Mouse (Mus musculus) myocyte (in vitro differentiated cells): ENCODE data around the gene Mrrf. TPM values are rescaled to one million over a fixed set of nuclear protein-coding genes. Genes with fewer than 3 reads are reported as not detected.

Experiments
- H3K27me3 ChIP-seq: one replicate; pipeline ENCODE4 v1.6.1; 2011; ENCODE audit not compliant: control insufficient read depth, insufficient read depth, insufficient read length
- H3K36me3 ChIP-seq: one replicate; pipeline ENCODE4 v1.6.1; 2011; ENCODE audit not compliant: control insufficient read depth, insufficient read depth
- H3K4me2 ChIP-seq: one replicate; pipeline ENCODE4 v1.6.1; 2011; ENCODE audit warnings: low read depth, control low read depth
- H3K4me3 ChIP-seq: one replicate; pipeline ENCODE4 v1.5.1; 2011; ENCODE audit warnings: mild to moderate bottlenecking, control low read depth, moderate library complexity
- H3K79me2 ChIP-seq: one replicate; pipeline ENCODE4 v1.6.1; 2011; ENCODE audit not compliant: control insufficient read depth, insufficient read depth
- H3ac ChIP-seq: one replicate; pipeline ENCODE4 v1.6.1; 2011; ENCODE audit not compliant: control insufficient read depth, insufficient read length
- CEBPB ChIP-seq: IDR thresholded peaks from 2 replicates; pipeline ENCODE4 v1.6.1; 2011; ENCODE audit warnings: mild to moderate bottlenecking, moderate library complexity; ENCODE audit not compliant: poor library complexity, insufficient read depth, severe bottlenecking
- E2F4 ChIP-seq: IDR thresholded peaks from one replicate; pipeline ENCODE4 v1.6.1; 2011; ENCODE audit warnings: mild to moderate bottlenecking, control low read depth, moderate library complexity; ENCODE audit not compliant: insufficient read depth
- MAX ChIP-seq: IDR thresholded peaks from one replicate; pipeline ENCODE4 v1.6.1; 2011; ENCODE audit warnings: low read depth, mild to moderate bottlenecking, control low read depth
- MYOD1 ChIP-seq, 3 experiments: IDR thresholded peaks; one replicate each; pipeline ENCODE4 v1.6.1; 2011; ENCODE audit warnings: control low read depth in 2 of 3, low read depth in 2 of 3, mild to moderate bottlenecking in 2 of 3, moderate library complexity in 1 of 3; ENCODE audit not compliant: insufficient read length in 2 of 3, control insufficient read depth in 1 of 3
- MYOG ChIP-seq, 3 experiments: IDR thresholded peaks; one replicate each; pipeline ENCODE4 v1.6.1; 2011; ENCODE audit warnings: control low read depth in 2 of 3, low read depth in 2 of 3, mild to moderate bottlenecking in 2 of 3; ENCODE audit not compliant: insufficient read length in 2 of 3, control insufficient read depth in 1 of 3, insufficient read depth in 1 of 3
- POLR2A ChIP-seq: IDR thresholded peaks from one replicate; pipeline ENCODE4 v1.6.1; 2011; ENCODE audit warnings: low read depth, mild to moderate bottlenecking, control low read depth, moderate library complexity; ENCODE audit not compliant: insufficient read length
- POLR2AphosphoS2 ChIP-seq: IDR thresholded peaks from one replicate; pipeline ENCODE4 v1.6.1; 2011; ENCODE audit warnings: low read depth, control low read depth; ENCODE audit not compliant: insufficient read length
- REST ChIP-seq: IDR thresholded peaks from one replicate; pipeline ENCODE4 v1.6.1; 2011; ENCODE audit warnings: mild to moderate bottlenecking, control low read depth, moderate library complexity; ENCODE audit not compliant: insufficient read depth, insufficient read length
- SRF ChIP-seq: IDR thresholded peaks from one replicate; pipeline ENCODE4 v1.6.1; 2011; ENCODE audit warnings: low read depth; ENCODE audit not compliant: control insufficient read depth, insufficient read length
- TCF12 ChIP-seq: IDR thresholded peaks from one replicate; pipeline ENCODE4 v1.6.1; 2011; ENCODE audit warnings: mild to moderate bottlenecking, control low read depth; ENCODE audit not compliant: poor library complexity, insufficient read depth, severe bottlenecking
- TCF3 ChIP-seq: IDR thresholded peaks from one replicate; pipeline ENCODE4 v1.6.1; 2011; ENCODE audit warnings: low read depth, control low read depth; ENCODE audit not compliant: insufficient read length
- USF1 ChIP-seq: IDR thresholded peaks from one replicate; pipeline ENCODE4 v1.6.1; 2011; ENCODE audit warnings: low read depth, mild to moderate bottlenecking, control low read depth, moderate library complexity
- polyA plus RNA-seq: library from polyadenylated mRNA; unstranded; fragments of >200 nt; fragmentation: generic; extraction: Trizol; gene quantifications from one replicate; pipeline ENCODE4 v1.2.1, GENCODE M21; 2012; ENCODE audit warnings: missing spikeins

The Mrrf gene
- polyA plus RNA-seq, 1 experiment: 40.9 TPM

- H3ac ChIP-seq: no peak overlapping the region
- no peaks in the 10 kb centered on the region for H3K27me3 ChIP-seq
- peaks cover 59% of the 10 kb centered on the region for H3K79me2 ChIP-seq
- peaks cover 29% of the 10 kb centered on the region for H3K36me3 ChIP-seq
- peak overlapping the region; percentile 69 for H3K4me2 ChIP-seq
- H3K4me3 ChIP-seq: peak overlapping the region; percentile 10
- TF ChIP-seq POLR2AphosphoS2: no peak
- TF ChIP-seq REST: no peak
- 0 out of 2 replicates have a peak, but pooled peaks have one; percentile 28 for TF ChIP-seq CEBPB
- TF ChIP-seq MYOG (IDR thresholded peaks at IDR 0.05; ENCODE audit: control insufficient read depth in 1 of 3, insufficient read depth in 1 of 3, insufficient read length in 2 of 3, low read depth in 2 of 3): peak in 1 of 3 experiments; percentile 8
- peak in 1 of 3 experiments; percentile 3 for TF ChIP-seq MYOD1 (IDR thresholded peaks at IDR 0.05; ENCODE audit: control insufficient read depth in 1 of 3, insufficient read length in 2 of 3, low read depth in 2 of 3)
Measured at GRCm38 (mm10) chr2:36234526-36235368, 98.6 kb downstream of the Mrrf start.

DNA sequence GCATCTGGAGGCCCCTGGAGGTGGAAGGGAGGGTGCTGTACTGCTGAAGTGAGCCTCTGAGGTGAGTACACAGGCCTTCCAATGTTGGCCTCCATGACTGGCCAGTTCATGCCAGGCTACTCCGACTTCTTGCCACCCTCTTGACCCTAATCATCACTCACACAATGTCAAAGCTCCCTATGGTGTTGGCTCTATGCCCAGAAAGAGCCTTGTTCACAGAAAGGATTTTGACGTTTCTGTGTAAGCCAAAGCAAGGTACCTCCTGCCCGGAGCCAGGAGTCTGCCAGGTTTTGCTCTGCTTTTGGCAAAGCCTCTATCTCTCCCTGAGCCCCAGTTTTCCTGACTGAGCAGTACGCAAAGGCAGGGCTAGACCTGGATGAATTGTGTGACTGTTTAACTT is 99.7 kb downstream of the Mrrf start:
- TF ChIP-seq MAX: no peak
- TF ChIP-seq USF1: no peak
- no peak for TF ChIP-seq E2F4
- no peak for TF ChIP-seq TCF12
- TF ChIP-seq SRF: no peak
- TF ChIP-seq CEBPB: no peak
- TF ChIP-seq POLR2AphosphoS2: no peak
- TF ChIP-seq POLR2A: no peak
- no peak for TF ChIP-seq MYOG (IDR thresholded peaks at IDR 0.05; ENCODE audit: control insufficient read depth in 1 of 3, insufficient read depth in 1 of 3, insufficient read length in 2 of 3, low read depth in 2 of 3)
- no peak for TF ChIP-seq TCF3
- no peak for TF ChIP-seq REST
- no peaks in the 10 kb centered on the region for H3K27me3 ChIP-seq
- peaks cover 39% of the 10 kb centered on the region for H3K36me3 ChIP-seq
- peak overlapping the region; percentile 69 for H3K4me2 ChIP-seq
- no peak overlapping the region for H3ac ChIP-seq
- peak overlapping the region; percentile 10 for H3K4me3 ChIP-seq
- peaks cover 55% of the 10 kb centered on the region for H3K79me2 ChIP-seq

DNA sequence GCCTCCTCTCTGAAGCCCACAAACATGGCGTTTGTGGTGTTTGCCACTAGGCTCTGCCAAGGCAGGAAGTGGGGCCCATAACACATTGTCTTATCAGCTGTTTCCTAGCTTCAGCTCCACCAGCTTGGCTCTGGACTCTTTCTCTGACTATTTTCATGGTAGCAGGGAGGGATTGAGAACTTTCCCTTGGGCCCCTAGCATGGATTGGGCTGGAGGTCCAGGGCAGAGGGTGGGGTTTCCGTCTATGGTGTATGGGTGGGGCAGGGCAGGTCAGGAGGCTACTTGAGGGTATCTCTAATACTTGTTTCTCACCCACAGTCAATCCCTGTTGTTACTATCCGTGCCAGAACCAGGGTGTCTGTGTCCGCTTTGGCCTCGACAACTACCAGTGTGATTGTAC is 100.7 kb downstream of the Mrrf start:
- H3K27me3 ChIP-seq: no peaks in the 10 kb centered on the region
- no peak overlapping the region for H3K4me3 ChIP-seq
- peaks cover 45% of the 10 kb centered on the region for H3K79me2 ChIP-seq
- H3K36me3 ChIP-seq: peaks cover 49% of the 10 kb centered on the region
- no peak overlapping the region for H3ac ChIP-seq
- peak overlapping the region; percentile 69 for H3K4me2 ChIP-seq
- TF ChIP-seq TCF12 (no peak), CEBPB (no peak), POLR2AphosphoS2 (no peak), MYOG (IDR thresholded peaks at IDR 0.05; ENCODE audit: control insufficient read depth in 1 of 3, insufficient read depth in 1 of 3, insufficient read length in 2 of 3, low read depth in 2 of 3) (no peak), REST (no peak)

DNA sequence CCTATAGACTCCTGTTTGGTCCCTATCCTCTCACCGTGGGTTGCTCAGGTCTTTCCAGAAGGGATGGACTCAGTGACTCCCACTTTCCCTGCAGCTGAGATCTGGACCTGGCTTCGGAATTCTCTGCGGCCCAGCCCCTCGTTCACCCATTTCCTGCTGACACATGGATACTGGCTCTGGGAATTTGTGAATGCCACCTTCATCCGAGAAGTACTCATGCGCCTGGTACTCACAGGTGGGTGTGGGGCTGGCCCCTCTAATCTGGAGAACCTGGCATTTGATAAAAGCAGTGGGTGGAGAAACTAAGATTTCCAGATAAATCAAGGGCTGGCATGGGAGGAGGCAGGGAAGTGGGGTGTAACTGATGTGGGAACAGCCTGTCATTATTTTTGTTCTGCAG is 101.4 kb downstream of the Mrrf start:
- H3K4me2 ChIP-seq: no peak overlapping the region
- TF ChIP-seq REST (no peak), TCF3 (no peak)
- peaks cover 49% of the 10 kb centered on the region for H3K36me3 ChIP-seq

DNA sequence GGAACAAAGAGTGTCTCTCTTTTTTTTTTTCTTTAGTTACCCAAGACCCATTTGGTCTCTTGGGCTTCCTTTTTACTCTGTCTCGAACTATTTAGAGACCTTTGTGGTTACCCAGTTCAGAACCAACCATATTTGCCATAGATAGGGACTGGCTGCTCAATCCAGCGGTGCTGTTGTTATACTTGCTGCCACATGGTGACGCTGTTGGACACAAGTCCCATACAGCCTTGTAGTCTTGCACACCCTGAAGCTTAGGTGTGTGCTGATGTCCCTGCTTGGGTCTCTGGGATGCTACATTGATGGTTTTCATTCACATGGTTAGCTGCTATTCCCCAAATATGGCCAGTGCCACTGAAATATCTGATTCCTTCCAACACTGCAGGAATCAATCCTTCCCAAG is 102.3 kb downstream of the Mrrf start:
- Histone ChIP-seq H3ac (no peak overlapping the region), H3K79me2 (peaks cover 32% of the 10 kb centered on the region), H3K27me3 (no peaks in the 10 kb centered on the region), H3K36me3 (peaks cover 49% of the 10 kb centered on the region), H3K4me3 (no peak overlapping the region), H3K4me2 (no peak overlapping the region)
- TF ChIP-seq E2F4 (no peak), POLR2AphosphoS2 (no peak), MYOD1 (IDR thresholded peaks at IDR 0.05; ENCODE audit: control insufficient read depth in 1 of 3, insufficient read length in 2 of 3, low read depth in 2 of 3) (no peak), SRF (no peak), TCF3 (no peak), USF1 (no peak), MYOG (IDR thresholded peaks at IDR 0.05; ENCODE audit: control insufficient read depth in 1 of 3, insufficient read depth in 1 of 3, insufficient read length in 2 of 3, low read depth in 2 of 3) (no peak), TCF12 (no peak), CEBPB (no peak), REST (no peak), POLR2A (no peak), MAX (no peak)

More for the DNA sequence above, 101.4 kb downstream of the Mrrf start:
- H3ac ChIP-seq: no peak overlapping the region
- H3K27me3 ChIP-seq: no peaks in the 10 kb centered on the region
- H3K4me3 ChIP-seq: no peak overlapping the region
- peaks cover 39% of the 10 kb centered on the region for H3K79me2 ChIP-seq
